Mouse (Mus musculus) lung, postnatal 0 days (tissue): ENCODE data around the gene Galnt4. TPM values are rescaled to one million over a fixed set of nuclear protein-coding genes. Genes with fewer than 3 reads are reported as not detected.

Experiments used
- ATAC-seq: fragments of 200-750 bp; cut with Nextera tagmentation; 2 replicates; pipeline ENCODE4 v1.8.0; 2017; ENCODE audit warnings: moderate library complexity
- DNase-seq: peaks from one replicate; pipeline ENCODE4 v3.0.0-alpha.2; 2016; ENCODE audit warnings: low spot score
- H3K27ac ChIP-seq: fragments of 300-500 bp; sonication (generic); 2 replicates; pipeline ENCODE4 v1.5.1; 2014; ENCODE audit warnings: antibody characterized with exemption, mild to moderate bottlenecking, low read length, mixed read lengths
- H3K27me3 ChIP-seq: fragments of 300-500 bp; sonication (generic); replicated peaks from 2 replicates; pipeline ENCODE4 v1.6.1; 2014; ENCODE audit warnings: low read length, mixed read lengths; ENCODE audit not compliant: insufficient read depth
- H3K36me3 ChIP-seq: fragments of 300-500 bp; sonication (generic); 2 replicates; pipeline ENCODE4 v1.6.1; 2014; ENCODE audit warnings: low read length, mixed read lengths; ENCODE audit not compliant: insufficient read depth
- H3K4me1 ChIP-seq: fragments of 300-500 bp; sonication (generic); 2 replicates; pipeline ENCODE4 v1.6.1; 2014; ENCODE audit warnings: antibody characterized with exemption, low read depth, low read length, mixed read lengths; ENCODE audit not compliant: insufficient read depth
- H3K4me2 ChIP-seq: fragments of 300-500 bp; sonication (generic); replicated peaks from 2 replicates; pipeline ENCODE4 v1.6.1; 2014; ENCODE audit warnings: low read depth, mild to moderate bottlenecking, low read length, moderate library complexity, mixed read lengths
- H3K4me3 ChIP-seq: fragments of 300-500 bp; sonication (generic); 2 replicates; pipeline ENCODE4 v1.5.1; 2014; ENCODE audit warnings: low read depth, low read length
- H3K9ac ChIP-seq: fragments of 300-500 bp; sonication (generic); replicated peaks from 2 replicates; pipeline ENCODE4 v1.6.1; 2014; ENCODE audit warnings: low read depth, mild to moderate bottlenecking
- H3K9me3 ChIP-seq: fragments of 300-500 bp; sonication (generic); 2 replicates; pipeline ENCODE4 v1.6.1; 2016; ENCODE audit warnings: low read length, mixed read lengths
- CTCF ChIP-seq: IDR thresholded peaks from 2 replicates; pipeline ENCODE4 v1.5.1; 2016; ENCODE audit warnings: antibody characterized with exemption, mild to moderate bottlenecking
- EP300 ChIP-seq: IDR thresholded peaks from 2 replicates; pipeline ENCODE4 v1.6.1; 2016; ENCODE audit warnings: antibody characterized with exemption, mild to moderate bottlenecking, control low read depth
- WGBS: fragments of 180-500 bp; shearing (Covaris S2); extraction: QIAGEN DNeasy Blood & Tissue Kit; methylation state at CpG from one replicate; pipeline ENCODE4 v1.1.7; 2014; 5-methylcytosine and 5-hydroxymethylcytosine counted together
- polyA plus RNA-seq: library from polyadenylated mRNA; unstranded; fragments of >200 nt; fragmentation: Nextera tagmentation; extraction: Ambion mirVana; gene quantifications from 2 replicates; pipeline ENCODE4 v1.2.1, GENCODE M21; 2015

Gene Galnt4
- polyA plus RNA-seq, 1 experiment from 2014 or later, result 8.0 TPM

DNA sequence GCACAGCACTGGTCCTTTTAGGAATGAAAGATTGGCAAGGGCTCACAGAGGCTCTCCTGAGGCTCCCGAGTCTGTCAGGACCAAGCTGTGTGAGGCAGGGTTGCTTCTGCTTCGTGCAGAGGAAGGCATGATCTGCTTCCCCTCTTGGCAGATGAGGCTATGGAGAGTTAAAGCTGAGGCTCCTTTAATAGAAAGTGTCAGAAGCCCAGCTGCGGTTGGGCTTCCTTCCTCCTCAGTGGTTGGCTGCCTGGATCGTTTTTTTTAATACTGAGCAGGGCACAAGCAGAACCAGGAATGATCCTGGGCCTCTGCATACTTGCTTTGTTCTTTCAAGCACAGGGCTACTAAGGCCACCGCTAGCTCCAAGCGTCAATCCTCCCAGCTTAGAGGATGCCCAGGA is 22.7 kb downstream of the Galnt4 start:
- H3K4me2 ChIP-seq, result no peak overlapping the region
- no peaks in the 10 kb centered on the region for H3K27me3 ChIP-seq
- ATAC-seq, result peak; percentile 23; the same call in 1 of the 2 replicates
- peak; percentile 40 for DNase-seq
- no peak for TF ChIP-seq EP300
- TF ChIP-seq CTCF, result no peak
- no peak overlapping the region for H3K9ac ChIP-seq
- H3K4me1 ChIP-seq, result no peaks in the 10 kb centered on the region
- no peaks in the 10 kb centered on the region for H3K9me3 ChIP-seq
- H3K4me3 ChIP-seq, result no peak overlapping the region
- H3K27ac ChIP-seq, result no peak overlapping the region
- whole genome bisulfite sequencing, result 33% methylated on average over 6 of the region's 6 CpGs
- H3K36me3 ChIP-seq, result no peaks in the 10 kb centered on the region; the same call in 1 of the 2 replicates

GRCm38 (mm10) chr10:99131298-99131697 is 23.3 kb downstream of the Galnt4 start:
- no peak overlapping the region for H3K4me3 ChIP-seq
- H3K4me2 ChIP-seq, result no peak overlapping the region
- DNase-seq (no peak), ATAC-seq (no peak)
- no peaks in the 10 kb centered on the region; the same call in 1 of the 2 replicates for H3K36me3 ChIP-seq
- H3K4me1 ChIP-seq, result no peaks in the 10 kb centered on the region
- TF ChIP-seq EP300 (no peak), CTCF (0 out of 2 replicates have a peak, but pooled peaks have one; percentile 14)
- H3K9me3 ChIP-seq, result no peaks in the 10 kb centered on the region
- no peak overlapping the region for H3K9ac ChIP-seq
- no peak overlapping the region for H3K27ac ChIP-seq
- H3K27me3 ChIP-seq, result no peaks in the 10 kb centered on the region
- 56% methylated on average over 5 of the region's 5 CpGs for WGBS

DNA sequence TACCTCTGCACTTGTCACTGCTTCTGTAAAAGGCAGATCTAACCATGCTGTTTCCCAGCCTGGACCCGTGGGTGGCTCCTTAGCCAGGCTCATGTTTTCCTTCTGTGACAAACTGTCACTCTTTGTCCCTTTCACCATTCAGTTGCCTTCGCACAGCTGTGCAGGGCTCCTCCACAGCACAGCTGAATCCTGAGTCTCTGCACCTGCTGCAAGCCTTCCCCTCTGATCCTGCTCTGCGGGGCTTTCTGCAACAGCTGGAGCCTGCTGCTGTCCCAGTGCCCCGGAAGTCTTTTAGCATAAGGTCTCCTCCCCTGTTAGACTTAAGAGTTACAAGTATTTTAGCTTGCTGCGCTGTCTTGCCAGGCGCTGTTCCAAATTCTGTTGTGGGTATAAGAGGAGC is 24.2 kb downstream of the Galnt4 start:
- H3K4me2 ChIP-seq, result no peak overlapping the region
- no peak for TF ChIP-seq EP300
- TF ChIP-seq CTCF, result no peak
- 58% methylated on average over 6 of the region's 6 CpGs for whole genome bisulfite sequencing

DNA sequence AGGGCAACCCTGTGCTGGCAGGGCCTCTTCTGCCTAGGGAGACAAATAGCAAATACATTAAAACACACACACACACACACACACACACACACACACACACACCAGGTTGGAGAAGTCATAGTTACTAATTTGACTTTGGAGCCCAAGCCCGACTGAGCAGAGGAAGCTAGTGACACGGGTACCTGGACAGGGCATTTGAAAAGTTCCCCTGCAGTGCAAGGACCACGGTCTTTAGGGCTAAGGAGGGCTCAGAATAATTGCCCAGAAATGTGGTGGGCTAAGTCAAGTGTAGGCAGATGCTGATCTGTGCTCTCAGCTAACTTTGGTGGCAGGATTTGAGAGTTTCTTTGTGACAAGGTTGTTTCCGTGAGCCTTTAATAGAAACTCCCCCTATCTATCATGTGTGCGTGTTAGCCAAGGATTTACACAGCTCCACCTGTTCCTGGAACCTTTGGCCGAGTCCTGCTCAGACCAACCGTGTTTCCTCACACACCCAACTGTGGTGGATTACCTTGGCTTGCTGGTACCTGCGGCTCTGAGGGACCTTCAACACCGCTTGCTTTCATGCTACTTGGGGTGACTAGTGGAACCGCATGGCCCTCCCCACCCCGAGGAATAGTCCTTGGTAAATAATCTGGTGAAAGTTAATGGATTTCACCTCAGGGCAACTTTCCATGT is 24.8 kb downstream of the Galnt4 start:
- TF ChIP-seq EP300 (no peak), CTCF (no peak)
- no peak overlapping the region for H3K9ac ChIP-seq
- H3K36me3 ChIP-seq, result no peaks in the 10 kb centered on the region; the same call in 1 of the 2 replicates
- ATAC-seq (no peak), DNase-seq (no peak)
- no peaks in the 10 kb centered on the region for H3K4me1 ChIP-seq
- no peak overlapping the region for H3K27ac ChIP-seq
- H3K4me2 ChIP-seq, result no peak overlapping the region
- no peaks in the 10 kb centered on the region for H3K27me3 ChIP-seq
- WGBS, result 90% methylated on average over 11 of the region's 11 CpGs
- no peaks in the 10 kb centered on the region for H3K9me3 ChIP-seq
- H3K4me3 ChIP-seq, result no peak overlapping the region

More for the DNA sequence above, 24.2 kb downstream of the Galnt4 start:
- no peaks in the 10 kb centered on the region for H3K9me3 ChIP-seq
- DNase-seq (peak; percentile 68), ATAC-seq (peak; percentile 88)
- no peak overlapping the region for H3K4me3 ChIP-seq
- H3K4me1 ChIP-seq, result no peaks in the 10 kb centered on the region
- no peak overlapping the region for H3K27ac ChIP-seq
- no peaks in the 10 kb centered on the region for H3K27me3 ChIP-seq
- H3K36me3 ChIP-seq, result no peaks in the 10 kb centered on the region; the same call in 1 of the 2 replicates
- no peak overlapping the region for H3K9ac ChIP-seq

GRCm38 (mm10) chr10:99133321-99133875 is 25.4 kb downstream of the Galnt4 start:
- DNase-seq (no peak), ATAC-seq (no peak)
- TF ChIP-seq CTCF (no peak), EP300 (no peak)
- no peaks in the 10 kb centered on the region; the same call in 1 of the 2 replicates for H3K36me3 ChIP-seq
- H3K4me3 ChIP-seq, result no peak overlapping the region
- H3K4me1 ChIP-seq, result no peaks in the 10 kb centered on the region
- WGBS, result 92% methylated on average over 16 of the region's 16 CpGs
- no peaks in the 10 kb centered on the region for H3K27me3 ChIP-seq
- H3K27ac ChIP-seq, result no peak overlapping the region
- no peaks in the 10 kb centered on the region for H3K9me3 ChIP-seq
- no peak overlapping the region for H3K9ac ChIP-seq
- no peak overlapping the region for H3K4me2 ChIP-seq

DNA sequence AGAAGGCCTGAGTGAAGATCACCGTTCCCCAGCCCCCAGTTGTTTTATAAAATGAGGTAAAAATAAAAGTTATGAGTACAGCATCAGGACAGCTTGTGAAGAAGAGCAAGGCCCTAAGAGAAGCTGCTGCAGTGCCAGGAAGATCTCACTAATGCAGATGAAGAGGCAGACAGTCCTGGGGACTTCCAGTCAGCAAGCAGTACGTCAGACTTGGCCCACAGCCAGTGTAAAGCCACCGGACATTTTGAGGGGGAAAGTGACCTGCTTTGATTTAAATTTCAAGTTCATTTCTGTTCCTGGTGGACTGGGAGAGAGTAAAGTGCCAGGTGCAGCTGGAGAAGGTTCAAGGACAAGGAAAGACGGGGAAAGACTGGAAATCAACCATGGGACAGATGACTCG is 28.4 kb downstream of the Galnt4 start:
- no peaks in the 10 kb centered on the region for H3K9me3 ChIP-seq
- TF ChIP-seq EP300, result no peak
- TF ChIP-seq CTCF, result no peak
- no peak overlapping the region for H3K4me3 ChIP-seq
- ATAC-seq (no peak), DNase-seq (peak; percentile 33)
- no peak overlapping the region for H3K27ac ChIP-seq
- no peak overlapping the region for H3K4me2 ChIP-seq
- no peak overlapping the region for H3K9ac ChIP-seq
- no peaks in the 10 kb centered on the region for H3K27me3 ChIP-seq
- H3K36me3 ChIP-seq, result no peaks in the 10 kb centered on the region
- no peaks in the 10 kb centered on the region for H3K4me1 ChIP-seq
- 46% methylated on average over 5 of the region's 5 CpGs for WGBS
